Mouse (Mus musculus): ENCODE data around the gene Zrsr1.

- TF ChIP-seq POLR2A (IDR thresholded peaks at IDR 0.05; ENCODE audit: borderline replicate concordance, extremely low read depth, insufficient read depth, insufficient read length, poor library complexity, severe bottlenecking) (no peak), CTCF (IDR thresholded peaks at IDR 0.05; ENCODE audit: borderline replicate concordance, extremely low read depth, insufficient read depth, insufficient read length) (no peak)
Observed at GRCm38 (mm10) chr11:22930129-22930528, 41.7 kb upstream of the Zrsr1 start.

Data from brain, embryonic 14.5 days (tissue).